Mouse (Mus musculus) forebrain, embryonic 15.5 days (tissue): Measurements from ENCODE around the gene Olfr6. TPM values are rescaled to one million over a fixed set of nuclear protein-coding genes. Genes with fewer than 3 reads are reported as not detected.

Experiments
- polyA plus RNA-seq: library from polyadenylated mRNA; unstranded; fragments of >200 nt; fragmentation: Nextera tagmentation; extraction: Ambion mirVana; gene quantifications from 2 replicates; pipeline ENCODE4 v1.2.1, GENCODE M21; 2015

The Olfr6 gene
- polyA plus RNA-seq, 1 experiment from 2014 or later = not detected

Other genes starting within 250 kb of the Olfr6 start
- not detected in 2 replicates for gene Olfr695, start 247.5 kb downstream of the Olfr6 start, polyA plus RNA-seq
- not detected in 2 replicates for gene Olfr697, start 221.5 kb downstream of the Olfr6 start, polyA plus RNA-seq
- not detected in 2 replicates for gene Olfr698, start 208.5 kb downstream of the Olfr6 start, polyA plus RNA-seq
- not detected in 2 replicates for gene Olfr699, start 170.7 kb downstream of the Olfr6 start, polyA plus RNA-seq
- gene Olfr700, start 155.1 kb downstream of the Olfr6 start, polyA plus RNA-seq = not detected in 2 replicates
- gene Olfr701, start 149.8 kb downstream of the Olfr6 start, polyA plus RNA-seq = not detected in 2 replicates
- not detected in 2 replicates for gene Olfr702, start 130.0 kb downstream of the Olfr6 start, polyA plus RNA-seq
- gene Olfr703, start 120.6 kb downstream of the Olfr6 start, polyA plus RNA-seq = not detected in 2 replicates
- gene Olfr704, start 100.8 kb downstream of the Olfr6 start, polyA plus RNA-seq = not detected in 2 replicates
- not detected in 2 replicates for gene Olfr705, start 87.0 kb downstream of the Olfr6 start, polyA plus RNA-seq
- not detected in 2 replicates for gene Olfr706, start 75.8 kb downstream of the Olfr6 start, polyA plus RNA-seq
- not detected in 2 replicates for gene Olfr707, start 62.7 kb downstream of the Olfr6 start, polyA plus RNA-seq
- not detected in 2 replicates for gene Olfr1532-ps1, start 55.9 kb downstream of the Olfr6 start, polyA plus RNA-seq
- gene Olfr709-ps1, start 31.7 kb downstream of the Olfr6 start, polyA plus RNA-seq = not detected in 2 replicates
- not detected in 2 replicates for gene Olfr710, start 15.6 kb downstream of the Olfr6 start, polyA plus RNA-seq
- not detected in 2 replicates for gene Olfr711, start 11.5 kb upstream of the Olfr6 start, polyA plus RNA-seq
- gene Olfr2, start 42.1 kb upstream of the Olfr6 start, polyA plus RNA-seq = not detected in 2 replicates
- not detected in 2 replicates for gene Olfr713, start 67.2 kb upstream of the Olfr6 start, polyA plus RNA-seq
- not detected in 2 replicates for gene Olfr714, start 107.0 kb upstream of the Olfr6 start, polyA plus RNA-seq
- gene Olfr17, start 129.3 kb upstream of the Olfr6 start, polyA plus RNA-seq = not detected in 2 replicates
- not detected in 2 replicates for gene Olfr715b, start 146.4 kb upstream of the Olfr6 start, polyA plus RNA-seq
- not detected in 2 replicates for gene Olfr715, start 167.1 kb upstream of the Olfr6 start, polyA plus RNA-seq
- gene Olfr716, start 174.4 kb upstream of the Olfr6 start, polyA plus RNA-seq = not detected in 2 replicates
- gene Nlrp14, start 203.1 kb upstream of the Olfr6 start, polyA plus RNA-seq = not detected in 2 replicates
- gene Rbmxl2, start 245.5 kb upstream of the Olfr6 start, polyA plus RNA-seq = not detected in 2 replicates